Mouse (Mus musculus) limb, embryonic 14.5 days (tissue): ENCODE results near the gene Lrrc73. TPM values are rescaled to one million over a fixed set of nuclear protein-coding genes. Genes with fewer than 3 reads are reported as not detected.

ENCODE experiments used
- ATAC-seq: fragments of 200-750 bp; cut with Nextera tagmentation; 2 replicates; pipeline ENCODE4 v1.8.0; 2017; ENCODE audit warnings: low read depth, moderate number of reproducible peaks, moderate TSS enrichment; ENCODE audit not compliant: low FRiP score
- DNase-seq: peaks from one replicate; pipeline ENCODE4 v3.0.0-alpha.2; 2015; ENCODE audit warnings: low spot score
- H3K27ac ChIP-seq: fragments of 300-500 bp; sonication (generic); replicated peaks from 2 replicates; pipeline ENCODE4 v1.5.1; 2014; ENCODE audit warnings: low read depth, mild to moderate bottlenecking, low read length, moderate library complexity, mixed read lengths
- H3K27me3 ChIP-seq: fragments of 300-500 bp; sonication (generic); 2 replicates; pipeline ENCODE4 v1.6.1; 2014; ENCODE audit warnings: low read length, mixed read lengths; ENCODE audit not compliant: control insufficient read depth, insufficient read depth
- H3K36me3 ChIP-seq: fragments of 300-500 bp; sonication (generic); 2 replicates; pipeline ENCODE4 v1.6.1; 2014; ENCODE audit warnings: mild to moderate bottlenecking, low read length, moderate library complexity, mixed read lengths; ENCODE audit not compliant: control insufficient read depth, insufficient read depth
- H3K4me1 ChIP-seq: fragments of 300-500 bp; sonication (generic); 2 replicates; pipeline ENCODE4 v1.6.1; 2014; ENCODE audit warnings: antibody characterized with exemption, low read length, mixed read lengths; ENCODE audit not compliant: control insufficient read depth, insufficient read depth
- H3K4me2 ChIP-seq: fragments of 300-500 bp; sonication (generic); replicated peaks from 2 replicates; pipeline ENCODE4 v1.6.1; 2014; ENCODE audit warnings: low read depth, mild to moderate bottlenecking, low read length, moderate library complexity; ENCODE audit not compliant: severe bottlenecking
- H3K4me3 ChIP-seq: fragments of 300-500 bp; sonication (generic); replicated peaks from 2 replicates; pipeline ENCODE4 v1.5.1; 2014; ENCODE audit warnings: low read length
- H3K9ac ChIP-seq: fragments of 300-500 bp; sonication (generic); 2 replicates; pipeline ENCODE4 v1.6.1; 2014; ENCODE audit warnings: mild to moderate bottlenecking, low read depth, low read length, moderate library complexity; ENCODE audit not compliant: severe bottlenecking
- H3K9me3 ChIP-seq: fragments of 300-500 bp; sonication (generic); 2 replicates; pipeline ENCODE4 v1.6.1; 2016; ENCODE audit warnings: low read length; ENCODE audit not compliant: control insufficient read depth
- POLR2A ChIP-seq: fragments of 200-500 bp; IDR thresholded peaks from 2 replicates; pipeline ENCODE4 v1.8.0; 2012; ENCODE audit warnings: inconsistent platforms, mild to moderate bottlenecking, moderate library complexity, borderline replicate concordance; ENCODE audit not compliant: insufficient read depth, insufficient read length; ENCODE audit errors: extremely low read depth
- WGBS: fragments of 180-500 bp; shearing (Covaris S2); extraction: QIAGEN DNeasy Blood & Tissue Kit; methylation state at CpG from one replicate; pipeline ENCODE4 v1.1.7; 2014; 5-methylcytosine and 5-hydroxymethylcytosine counted together
- polyA plus RNA-seq, 2 experiments: library from polyadenylated mRNA; depleted of rRNA in 1 of 2; stranded (reverse) in 1 of 2; unstranded in 1 of 2; fragments of >200 nt; fragmentation: Nextera tagmentation in 1 of 2; extraction: Ambion mirVana in 1 of 2; gene quantifications; 2 replicates each; pipeline versions ENCODE4 v1.2.1 to v1.2.3; 2012 to 2014

Gene Lrrc73
- polyA plus RNA-seq, 2 experiments, result 2.0 to 4.3 TPM

DNA sequence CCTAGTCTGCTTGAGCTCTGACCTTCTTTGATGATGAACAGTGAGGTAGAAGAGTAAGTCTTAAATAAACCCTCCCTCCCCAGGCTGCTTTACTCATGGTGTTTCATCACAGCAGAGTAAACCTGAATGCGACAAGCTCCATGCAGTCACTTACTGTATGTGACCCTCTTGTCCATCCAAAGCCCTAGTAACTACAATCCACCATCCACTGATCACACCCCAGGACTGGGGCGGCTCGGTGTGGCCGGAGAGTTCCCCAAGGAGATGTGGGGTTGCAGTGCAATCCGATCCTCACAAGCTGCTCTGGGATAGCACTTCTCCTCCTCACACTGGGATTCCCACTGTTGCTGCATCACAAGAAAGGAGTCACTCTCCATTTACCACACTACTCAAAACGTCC, 21.1 kb downstream of the Lrrc73 start:
- Histone ChIP-seq H3K9me3 (no peaks in the 10 kb centered on the region), H3K4me3 (no peak overlapping the region)
- no peak for TF ChIP-seq POLR2A

DNA sequence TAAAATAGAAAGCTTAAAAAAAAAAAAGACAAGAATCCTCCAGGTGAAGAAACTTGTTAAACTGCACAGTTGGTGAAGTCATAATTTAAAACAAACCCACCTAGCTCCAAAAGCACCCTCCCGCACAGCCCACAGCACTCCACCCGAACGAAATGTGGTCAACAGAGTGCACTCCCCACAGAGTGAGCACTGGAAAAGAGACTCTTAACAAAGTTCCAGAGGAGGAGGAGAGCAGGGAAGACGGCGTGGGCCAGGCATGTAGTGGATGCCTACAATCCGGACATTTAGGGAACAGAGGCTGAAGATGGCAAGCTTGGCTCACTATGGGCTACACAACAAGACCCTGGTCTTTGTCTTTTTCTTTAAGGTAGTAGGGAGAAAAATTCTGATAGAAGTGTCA, 21.7 kb downstream of the Lrrc73 start:
- DNase-seq (no peak), ATAC-seq (no peak)
- no peak overlapping the region for H3K4me3 ChIP-seq
- 74% methylated on average over 6 of the region's 6 CpGs for WGBS
- H3K9ac ChIP-seq, result no peak overlapping the region
- no peaks in the 10 kb centered on the region for H3K27me3 ChIP-seq
- peaks cover 68% of the 10 kb centered on the region for H3K36me3 ChIP-seq
- H3K27ac ChIP-seq, result no peak overlapping the region
- no peak overlapping the region for H3K4me2 ChIP-seq
- no peak for TF ChIP-seq POLR2A
- no peaks in the 10 kb centered on the region for H3K9me3 ChIP-seq
- H3K4me1 ChIP-seq, result peaks cover 21% of the 10 kb centered on the region

More for the DNA sequence above, 21.1 kb downstream of the Lrrc73 start:
- Histone ChIP-seq H3K36me3 (peaks cover 68% of the 10 kb centered on the region), H3K4me2 (no peak overlapping the region), H3K27ac (no peak overlapping the region), H3K4me1 (peaks cover 21% of the 10 kb centered on the region), H3K27me3 (no peaks in the 10 kb centered on the region), H3K9ac (no peak overlapping the region)
- WGBS, result 65% methylated on average over 6 of the region's 6 CpGs
- DNase-seq (no peak), ATAC-seq (no peak)

DNA sequence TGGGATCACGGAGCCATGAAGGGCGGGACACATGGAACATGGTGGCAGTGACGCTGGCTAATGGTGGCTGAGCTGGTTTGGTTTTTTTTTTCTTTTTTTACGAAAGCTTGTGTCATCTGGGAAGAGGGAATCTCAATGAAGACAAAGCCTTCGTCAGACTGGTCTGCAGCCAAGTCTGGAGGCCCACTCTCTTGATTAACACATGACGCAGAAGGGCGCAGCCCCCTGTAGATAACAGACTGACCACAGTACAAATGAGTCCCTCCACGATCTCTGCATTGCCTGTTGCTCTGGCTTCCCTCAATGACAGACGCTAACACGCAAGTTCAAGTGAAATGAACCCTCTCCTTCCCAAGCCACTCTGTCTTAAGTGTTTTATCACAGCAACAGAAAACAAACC, 22.2 kb downstream of the Lrrc73 start:
- ATAC-seq, result no peak
- Histone ChIP-seq H3K9me3 (no peaks in the 10 kb centered on the region), H3K4me2 (no peak overlapping the region), H3K9ac (no peak overlapping the region), H3K27me3 (no peaks in the 10 kb centered on the region), H3K4me1 (peaks cover 21% of the 10 kb centered on the region), H3K27ac (no peak overlapping the region), H3K4me3 (no peak overlapping the region), H3K36me3 (peaks cover 68% of the 10 kb centered on the region)
- no peak for TF ChIP-seq POLR2A
- 93% methylated on average over 10 of the region's 10 CpGs for WGBS
- DNase-seq, result no peak

GRCm38 (mm10) chr17:46277586-46277985, 24.3 kb downstream of the Lrrc73 start:
- DNase-seq, result peak; percentile 27

DNA sequence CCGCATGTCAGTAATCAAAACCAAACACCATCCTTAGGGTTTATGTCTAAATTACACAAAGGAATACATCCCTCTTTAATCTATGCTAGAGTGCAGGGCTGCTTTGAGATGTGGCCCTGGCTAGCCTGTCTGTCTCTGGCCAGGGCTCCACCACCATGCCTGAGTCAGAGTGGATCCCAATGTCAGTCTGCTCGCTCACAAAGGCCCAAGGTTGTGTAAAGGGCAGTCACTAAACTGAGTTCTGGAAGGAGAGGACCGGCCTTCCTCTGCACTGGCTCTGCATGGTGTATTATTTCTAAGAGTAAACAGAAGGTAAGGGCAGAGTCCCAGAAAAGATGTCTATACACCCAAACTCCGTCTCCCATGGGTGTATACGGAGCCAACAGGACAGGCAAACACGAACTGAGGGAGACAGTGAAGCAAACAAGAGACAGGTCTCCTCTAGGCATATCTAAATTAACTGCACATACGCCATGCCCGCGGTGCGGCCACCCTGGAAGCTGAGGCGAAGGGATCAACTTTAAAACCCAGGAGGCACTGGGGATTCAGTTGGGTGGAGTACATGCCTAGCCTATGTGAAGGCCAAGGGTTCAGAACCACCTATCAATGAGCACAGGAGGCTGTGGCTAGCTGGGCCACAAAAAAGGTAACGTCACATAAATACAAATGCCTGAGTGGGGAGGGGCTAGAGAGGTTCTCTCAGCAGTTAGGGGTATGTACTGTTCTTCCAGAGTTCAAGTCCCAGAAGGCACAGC, 24.9 kb downstream of the Lrrc73 start:
- no peak overlapping the region for H3K4me3 ChIP-seq
- H3K27me3 ChIP-seq, result no peaks in the 10 kb centered on the region
- peaks cover 54% of the 10 kb centered on the region for H3K36me3 ChIP-seq
- no peak overlapping the region for H3K9ac ChIP-seq
- 0 out of 2 replicates have a peak overlapping the region, but pooled peaks have one; percentile 5 for H3K4me2 ChIP-seq
- TF ChIP-seq POLR2A, result no peak
- no peak for DNase-seq
- no peaks in the 10 kb centered on the region for H3K9me3 ChIP-seq
- peak overlapping the region; percentile 70 for H3K27ac ChIP-seq
- ATAC-seq, result no peak
- H3K4me1 ChIP-seq, result peaks cover 32% of the 10 kb centered on the region
- WGBS, result 61% methylated on average over 12 of the region's 12 CpGs

More at GRCm38 (mm10) chr17:46277586-46277985, 24.3 kb downstream of the Lrrc73 start:
- no peak for TF ChIP-seq POLR2A
- WGBS, result 8% methylated on average over 4 of the region's 4 CpGs
- no peak overlapping the region for H3K4me3 ChIP-seq
- H3K4me1 ChIP-seq, result peaks cover 32% of the 10 kb centered on the region
- peak overlapping the region; percentile 12; the same call in 1 of the 2 replicates for H3K9ac ChIP-seq
- H3K4me2 ChIP-seq, result no peak overlapping the region
- H3K27me3 ChIP-seq, result no peaks in the 10 kb centered on the region
- ATAC-seq, result no peak
- H3K9me3 ChIP-seq, result no peaks in the 10 kb centered on the region
- H3K27ac ChIP-seq, result peak overlapping the region; percentile 70
- peaks cover 56% of the 10 kb centered on the region for H3K36me3 ChIP-seq
